Mouse (Mus musculus) heart, embryonic 10.5 days (tissue): ENCODE measurements around the gene C87977. TPM values are rescaled to one million over a fixed set of nuclear protein-coding genes. Genes with fewer than 3 reads are reported as not detected.
"Not testable (repeated sequence)": the region's sequence is repeated elsewhere in the genome, so short reads cannot be mapped to it uniquely, and the experiment has no call there.

Source experiments
- DNase-seq: peaks from one replicate; pipeline ENCODE4 v3.0.0-alpha.2; 2017; ENCODE audit warnings: low spot score
- H3K27ac ChIP-seq: fragments of 300-500 bp; sonication (generic); 2 replicates; pipeline ENCODE4 v1.5.1; 2016; ENCODE audit warnings: mild to moderate bottlenecking
- H3K27me3 ChIP-seq: fragments of 300-500 bp; sonication (generic); 2 replicates; pipeline ENCODE4 v1.6.1; 2016; ENCODE audit warnings: mild to moderate bottlenecking; ENCODE audit not compliant: poor library complexity, insufficient read depth, severe bottlenecking
- H3K36me3 ChIP-seq: fragments of 300-500 bp; sonication (generic); 2 replicates; pipeline ENCODE4 v1.6.1; 2016; ENCODE audit warnings: mild to moderate bottlenecking, moderate library complexity
- H3K4me1 ChIP-seq: fragments of 300-500 bp; sonication (generic); 2 replicates; pipeline ENCODE4 v1.6.1; 2016; ENCODE audit warnings: mild to moderate bottlenecking
- H3K4me3 ChIP-seq: fragments of 300-500 bp; sonication (generic); 2 replicates; pipeline ENCODE4 v1.5.1; 2016; ENCODE audit warnings: mild to moderate bottlenecking, moderate library complexity
- H3K9me3 ChIP-seq: fragments of 300-500 bp; sonication (generic); 2 replicates; pipeline ENCODE4 v1.6.1; 2016; ENCODE audit warnings: mild to moderate bottlenecking, moderate library complexity
- WGBS: fragments of 180-500 bp; shearing (Covaris S2); methylation state at CpG from one replicate; pipeline ENCODE4 v1.1.7; 2016; 5-methylcytosine and 5-hydroxymethylcytosine counted together
- polyA plus RNA-seq: library from polyadenylated mRNA; unstranded; fragments of >200 nt; fragmentation: Nextera tagmentation; extraction: Ambion mirVana; gene quantifications from 2 replicates; pipeline ENCODE4 v1.2.1, GENCODE M21; 2016

C87977 gene
- not detected in 2 replicates for polyA plus RNA-seq

DNA sequence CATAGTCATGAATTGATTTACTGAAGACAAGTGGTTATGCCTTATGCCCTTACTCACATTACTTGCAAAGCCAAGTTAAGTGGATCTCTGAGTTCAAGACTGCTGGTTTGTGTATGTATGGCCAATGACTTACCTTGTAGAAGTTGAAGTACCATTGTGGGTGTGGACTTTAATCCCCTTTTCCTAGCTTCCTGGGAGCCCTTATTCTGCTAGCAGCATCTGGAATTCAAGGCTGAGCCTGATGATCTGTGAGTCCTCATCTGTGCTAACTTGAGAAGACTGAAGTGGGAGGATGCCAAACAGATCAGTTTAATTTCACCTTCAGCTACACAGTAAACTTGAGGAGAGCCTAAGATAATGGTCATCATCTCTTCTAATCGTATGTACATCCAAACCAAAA is at the start of gene C87977:
C87977 (minus strand) TSS at position 101 of the 400 bp plus-strand sequence.
- 71% methylated on average over 1 of the region's 1 CpGs for WGBS
- not testable (repeated sequence) for DNase-seq, H3K9me3 ChIP-seq

DNA sequence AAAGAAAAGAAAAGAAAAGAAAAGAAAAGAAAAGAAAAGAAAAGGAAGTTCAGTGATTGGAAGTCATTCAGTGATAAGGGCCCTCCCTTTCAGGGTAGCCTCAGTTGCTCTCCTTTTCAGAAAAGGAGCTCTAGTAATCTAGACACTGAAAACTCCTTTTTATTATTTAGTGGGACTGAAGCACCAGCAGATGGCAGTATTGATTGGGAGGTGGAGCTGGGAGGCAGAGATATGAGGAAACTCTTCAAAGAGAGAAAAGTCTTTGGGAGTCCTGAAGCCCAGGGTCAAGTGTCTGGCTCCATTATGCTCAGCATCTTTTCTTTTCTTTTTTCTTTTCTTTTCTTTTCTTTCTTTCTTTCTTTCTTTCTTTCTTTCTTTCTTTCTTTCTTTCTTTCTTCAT is 41.6 kb upstream of the C87977 start:
- DNase-seq, H3K4me1 ChIP-seq, H3K36me3 ChIP-seq, H3K27me3 ChIP-seq, H3K27ac ChIP-seq, H3K4me3 ChIP-seq, H3K9me3 ChIP-seq: not testable (repeated sequence)

More for the DNA sequence above, at the start of gene C87977:
- not testable (repeated sequence) for H3K4me1 ChIP-seq, H3K36me3 ChIP-seq, H3K27ac ChIP-seq, H3K27me3 ChIP-seq, H3K4me3 ChIP-seq

DNA sequence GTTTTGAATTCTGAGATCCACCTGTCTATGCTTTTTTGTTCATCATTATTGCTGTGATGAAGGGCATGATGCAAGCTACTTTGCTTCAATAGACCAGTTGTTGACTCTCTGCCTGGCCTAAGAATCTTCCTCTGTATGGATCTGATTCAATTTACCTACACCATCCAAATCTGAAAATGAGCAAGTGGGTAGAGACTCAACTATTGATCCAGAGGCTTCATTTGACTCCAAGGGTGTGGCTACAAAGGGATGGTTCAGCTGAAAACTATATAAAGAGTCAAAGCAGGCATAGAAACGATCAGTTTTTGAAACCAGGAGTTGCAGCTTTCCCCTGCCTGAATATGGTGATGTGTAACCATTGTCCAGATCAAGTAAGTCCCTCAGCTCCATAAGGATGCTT is 22.7 kb downstream of the C87977 start, which contains the start of gene Oog2:
Oog2 (plus strand) TSS at position 301 of the 400 bp plus-strand sequence.
- no peak for DNase-seq
- H3K27ac ChIP-seq, result no peak within 1 kb of the TSS
- H3K27me3 ChIP-seq, result no peaks in the 10 kb centered on the region
- no peak within 1 kb of the TSS for H3K4me3 ChIP-seq
- WGBS, result 28% methylated on average over 1 of the region's 1 CpGs
- H3K4me1 ChIP-seq, result no peaks in the 10 kb centered on the region
- H3K9me3 ChIP-seq, result no peaks in the 10 kb centered on the region
- no peaks in the 10 kb centered on the region for H3K36me3 ChIP-seq

DNA sequence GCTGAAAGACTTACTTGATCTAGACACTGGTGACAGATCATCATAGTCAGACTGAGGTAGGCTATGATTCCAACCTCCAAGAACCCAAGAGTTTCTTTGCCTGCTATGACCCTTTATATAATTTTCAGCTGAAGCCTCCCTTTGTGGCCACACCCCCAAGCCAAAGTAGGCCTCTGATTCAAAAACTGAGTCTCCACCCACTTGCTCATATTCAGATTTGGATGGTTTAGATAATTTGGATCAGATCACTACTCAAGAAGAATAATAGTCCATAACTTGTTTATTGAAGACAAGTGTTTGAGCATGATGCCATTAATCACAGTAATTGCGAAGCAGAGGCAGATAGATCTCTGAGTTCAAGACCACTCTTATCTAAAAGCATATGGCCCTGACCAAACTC is 50.6 kb downstream of the C87977 start, which contains the start of gene Oog3:
Oog3 (minus strand) TSS at position 101 of the 400 bp plus-strand sequence.
- Histone ChIP-seq H3K36me3 (no peaks in the 10 kb centered on the region), H3K27me3 (no peaks in the 10 kb centered on the region), H3K4me3 (no peak within 1 kb of the TSS), H3K27ac (no peak within 1 kb of the TSS), H3K4me1 (no peaks in the 10 kb centered on the region), H3K9me3 (peaks cover 11% of the 10 kb centered on the region; the same call in 1 of the 2 replicates)
- DNase-seq, result no peak
- WGBS, result 82% methylated on average over 1 of the region's 1 CpGs

Other genes with a start within 250 kb of the C87977 start
- gene Gm13101, start 246.4 kb downstream of the C87977 start, polyA plus RNA-seq, result not detected in 2 replicates
- not detected in 2 replicates for gene Pramef17, start 218.9 kb downstream of the C87977 start, polyA plus RNA-seq
- gene Pramel4, start 154.2 kb downstream of the C87977 start, polyA plus RNA-seq, result not detected in 2 replicates
- gene Gm13102, start 106.8 kb downstream of the C87977 start, polyA plus RNA-seq, result not detected in 2 replicates
- gene Oog3, start 50.7 kb downstream of the C87977 start, polyA plus RNA-seq, result not detected in 2 replicates
- gene Oog2, start 22.6 kb downstream of the C87977 start, polyA plus RNA-seq, result not detected in 2 replicates
- not detected in 2 replicates for gene Pramel5, start 67.2 kb upstream of the C87977 start, polyA plus RNA-seq
- gene Gm13128, start 116.9 kb upstream of the C87977 start, polyA plus RNA-seq, result not detected in 2 replicates
- gene Gm13119, start 144.6 kb upstream of the C87977 start, polyA plus RNA-seq, result not detected in 2 replicates
- not detected in 2 replicates for gene Pramef20, start 164.6 kb upstream of the C87977 start, polyA plus RNA-seq
- 0.43 TPM in 1 of 2 replicates, not detected in the other for gene Pramef12, start 195.1 kb upstream of the C87977 start, polyA plus RNA-seq
- not detected in 2 replicates for gene 1700012P22Rik, start 225.5 kb upstream of the C87977 start, polyA plus RNA-seq
- gene Gm9944, start 240.0 kb upstream of the C87977 start, polyA plus RNA-seq, result not detected in 2 replicates